Mouse (Mus musculus) lung, postnatal 36 days (tissue): ENCODE results near the gene Rasgrf2.

Experiments used
- DNase-seq: peaks from one replicate; pipeline ENCODE4 v3.0.0; 2022; ENCODE audit warnings: mixed read lengths

The Rasgrf2 gene

GRCm38 (mm10) chr13:92041584-92042563 is 89.6 kb downstream of the Rasgrf2 start:
- DNase-seq: no peak

GRCm38 (mm10) chr13:92030364-92031057 is 100.9 kb downstream of the Rasgrf2 start:
- DNase-seq: peak; percentile 30

DNA sequence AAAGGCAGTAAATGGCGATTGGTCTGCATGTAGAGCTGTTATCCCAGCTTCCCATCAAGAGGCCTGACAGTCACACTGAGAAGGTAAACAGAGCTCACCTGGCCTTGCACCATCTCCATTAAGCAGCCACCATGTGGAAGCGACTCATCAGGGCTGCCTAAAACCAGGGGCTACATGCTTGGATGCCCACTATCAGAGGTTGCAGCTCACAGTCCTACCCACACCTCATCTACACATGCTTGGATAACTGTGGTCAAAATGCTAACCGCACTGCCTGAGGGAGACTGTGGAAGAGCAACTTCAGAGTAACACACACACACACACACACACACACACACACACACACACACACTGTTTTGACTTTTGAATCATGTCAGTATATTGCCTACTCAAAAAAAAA is 101.8 kb downstream of the Rasgrf2 start:
- no peak for DNase-seq

GRCm38 (mm10) chr13:92027951-92028350 is 103.5 kb downstream of the Rasgrf2 start:
- no peak for DNase-seq

DNA sequence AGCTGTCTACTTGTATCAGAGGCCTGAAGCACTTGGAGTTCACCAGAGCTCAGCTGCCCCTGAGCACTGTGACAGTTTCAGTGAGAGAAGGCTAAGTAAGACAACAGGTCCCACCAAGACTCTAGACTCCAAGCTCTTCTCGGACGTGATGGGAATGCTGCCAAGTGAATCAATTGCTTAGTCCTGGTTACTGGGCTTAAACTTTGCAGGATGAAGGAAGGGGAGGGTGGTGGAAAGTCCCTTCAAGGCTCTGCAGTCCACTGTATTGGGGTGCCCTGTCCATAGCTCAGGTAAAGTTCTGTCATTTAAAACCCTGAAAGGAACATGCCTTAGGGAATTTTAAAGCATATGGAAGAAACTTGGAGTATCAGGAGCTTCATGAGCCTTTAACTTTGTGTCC is 104.8 kb downstream of the Rasgrf2 start:
- DNase-seq: no peak

- no peak for DNase-seq
These were observed 106.3 kb downstream of the Rasgrf2 start for GRCm38 (mm10) chr13:92025124-92025523.

GRCm38 (mm10) chr13:92022202-92022601 is 109.3 kb downstream of the Rasgrf2 start:
- DNase-seq: no peak

DNA sequence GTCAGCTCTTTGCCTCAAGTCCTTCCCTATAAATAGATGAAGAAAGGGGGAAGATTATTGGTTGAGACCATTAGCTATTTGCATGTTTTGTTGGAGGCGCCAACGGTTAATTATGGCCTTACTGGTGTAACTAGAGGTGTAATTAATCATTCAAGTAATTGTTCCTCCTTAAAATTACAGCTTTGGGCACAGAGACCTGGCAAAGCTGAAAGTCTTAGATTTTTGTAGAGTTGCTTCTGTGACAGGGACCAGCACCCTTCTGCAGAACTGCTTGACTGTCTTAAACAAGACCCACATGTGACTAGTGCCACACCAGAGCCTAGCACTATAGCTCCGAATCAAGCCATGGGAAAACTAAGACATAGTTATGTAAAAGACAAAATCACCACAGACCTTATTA is 134.5 kb downstream of the Rasgrf2 start:
- DNase-seq: no peak

- DNase-seq: no peak
These were observed 140.0 kb downstream of the Rasgrf2 start for GRCm38 (mm10) chr13:91991412-91991811.

DNA sequence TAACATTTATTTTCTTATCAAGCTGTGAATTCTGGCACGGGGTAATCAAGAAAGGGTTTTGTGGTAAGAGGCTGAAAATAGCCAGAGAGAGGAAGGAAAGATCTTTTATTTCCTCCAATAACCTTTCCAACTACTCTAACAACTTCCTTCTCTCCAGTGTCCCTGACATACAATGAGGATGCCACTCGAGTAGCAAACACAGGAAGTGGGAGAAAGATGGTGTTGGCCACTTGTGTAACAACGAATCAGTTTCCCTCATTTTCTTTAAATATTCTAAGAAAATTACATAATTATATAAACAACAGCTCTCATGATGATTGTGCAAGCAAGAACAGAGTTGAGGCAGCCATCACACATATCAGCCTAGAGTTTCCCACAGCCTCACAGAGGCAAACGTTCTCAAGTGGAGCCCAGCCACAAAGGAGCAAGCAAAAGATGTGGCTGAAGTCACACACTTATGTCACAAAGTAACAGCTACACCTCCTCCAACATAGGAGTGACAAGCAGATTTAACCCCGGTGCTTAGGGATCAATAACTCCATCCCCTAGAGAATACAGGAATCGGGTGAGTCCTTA is 140.7 kb downstream of the Rasgrf2 start:
- no peak for DNase-seq

GRCm38 (mm10) chr13:91988378-91988777 is 143.1 kb downstream of the Rasgrf2 start:
- DNase-seq: no peak

DNA sequence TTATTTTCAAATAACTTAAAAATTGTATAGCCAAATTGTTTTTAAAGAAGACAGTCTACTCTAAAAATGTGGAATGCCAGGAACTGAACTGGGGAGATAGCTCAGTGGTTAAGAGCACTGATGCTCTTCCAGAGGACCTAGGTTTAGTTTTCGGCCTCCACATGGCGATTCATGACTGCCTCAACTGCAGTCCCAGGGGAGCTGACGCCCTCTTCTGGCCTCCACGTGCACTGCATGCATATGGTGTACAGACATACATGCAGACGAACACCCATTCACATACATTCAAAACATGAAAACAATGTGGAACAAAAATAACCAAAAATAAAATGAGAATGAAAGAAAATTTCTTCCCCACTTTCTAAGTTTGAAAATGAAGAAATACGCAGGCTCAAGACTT is 144.5 kb downstream of the Rasgrf2 start:
- DNase-seq: no peak

- DNase-seq: no peak
These were observed 145.4 kb downstream of the Rasgrf2 start for GRCm38 (mm10) chr13:91985915-91986589.

DNA sequence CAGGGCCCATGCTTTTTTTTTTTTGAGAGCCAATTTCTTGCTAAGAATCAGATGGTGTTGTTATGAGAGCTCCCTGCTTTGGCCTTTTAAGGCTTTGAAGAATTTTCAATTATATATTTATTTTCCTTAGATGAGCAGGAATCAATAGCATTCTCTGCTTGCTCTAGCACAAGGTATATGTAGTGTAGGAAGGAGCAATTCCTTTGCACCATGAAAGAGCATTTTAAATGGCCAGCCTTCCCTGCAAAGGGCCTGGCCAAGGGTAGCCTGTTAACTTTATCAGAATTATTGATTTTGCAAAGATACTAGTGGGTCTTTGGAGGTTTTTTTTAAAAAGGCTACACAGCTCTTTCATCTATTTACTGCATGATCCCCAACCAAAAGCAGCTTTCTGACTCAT is 146.4 kb downstream of the Rasgrf2 start:
- DNase-seq: no peak

GRCm38 (mm10) chr13:91982080-91982479 is 149.4 kb downstream of the Rasgrf2 start:
- no peak for DNase-seq

GRCm38 (mm10) chr13:91981414-91981813 is 150.0 kb downstream of the Rasgrf2 start:
- no peak for DNase-seq

DNA sequence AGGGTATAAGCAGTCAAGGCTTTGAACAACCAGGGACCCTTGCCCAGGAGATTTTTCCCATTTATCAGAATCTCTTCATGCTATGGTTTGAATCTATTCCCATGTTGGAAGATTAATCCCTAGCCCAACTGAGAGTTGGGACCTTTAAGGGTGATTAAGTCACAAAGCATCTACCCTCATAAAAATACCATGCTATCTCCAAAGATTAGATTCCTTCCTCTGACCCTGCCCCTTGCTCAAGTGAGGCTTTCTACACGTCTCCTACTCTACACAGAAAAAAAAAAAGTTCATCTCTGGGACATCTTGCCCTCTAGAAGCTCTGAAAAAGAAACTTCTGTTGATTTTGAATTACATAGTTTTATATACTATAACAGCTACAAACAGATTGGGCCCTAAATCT is 154.5 kb downstream of the Rasgrf2 start:
- no peak for DNase-seq

DNA sequence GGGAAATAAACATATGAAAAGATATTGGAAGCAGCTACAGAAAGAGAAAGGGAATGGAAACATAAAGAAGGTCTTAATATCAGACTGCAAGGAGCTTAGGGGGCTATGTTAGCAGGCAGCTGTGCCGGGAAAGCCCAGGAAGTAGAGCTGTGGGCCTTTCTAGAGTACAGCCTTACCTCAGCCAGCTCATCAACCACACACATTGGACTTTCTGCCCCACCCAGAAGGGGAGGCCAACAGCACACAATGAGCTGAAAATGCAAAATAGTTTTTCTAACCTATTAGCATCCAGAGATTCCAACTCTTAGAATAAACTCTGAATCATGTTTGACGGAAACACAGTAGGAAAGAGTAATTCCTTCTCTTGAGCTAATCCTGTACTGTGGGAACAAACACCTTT is 154.9 kb downstream of the Rasgrf2 start:
- no peak for DNase-seq

GRCm38 (mm10) chr13:91974154-91974553 is 157.3 kb downstream of the Rasgrf2 start:
- DNase-seq: peak; percentile 17

DNA sequence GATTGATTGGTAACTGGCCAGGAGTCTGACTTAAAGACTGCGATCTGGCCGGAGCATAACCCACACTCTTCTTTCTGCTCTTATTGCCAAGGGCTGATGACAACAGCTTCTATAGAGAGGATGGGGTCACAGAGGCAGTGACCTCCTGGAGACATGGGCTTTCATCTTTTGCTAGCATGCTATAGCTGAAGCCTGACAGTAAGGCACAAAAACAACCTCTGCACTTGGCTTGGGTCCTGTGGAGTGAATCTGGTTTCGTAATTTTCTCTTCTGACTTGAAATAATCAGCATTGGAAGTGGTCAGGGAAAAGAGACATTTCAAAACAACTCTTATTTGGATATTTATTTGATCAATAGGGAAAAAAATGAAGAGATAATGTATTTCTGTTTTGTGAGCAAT is 160.2 kb downstream of the Rasgrf2 start:
- DNase-seq: no peak

- no peak for DNase-seq
These were observed 175.0 kb downstream of the Rasgrf2 start for GRCm38 (mm10) chr13:91956474-91956873.

DNA sequence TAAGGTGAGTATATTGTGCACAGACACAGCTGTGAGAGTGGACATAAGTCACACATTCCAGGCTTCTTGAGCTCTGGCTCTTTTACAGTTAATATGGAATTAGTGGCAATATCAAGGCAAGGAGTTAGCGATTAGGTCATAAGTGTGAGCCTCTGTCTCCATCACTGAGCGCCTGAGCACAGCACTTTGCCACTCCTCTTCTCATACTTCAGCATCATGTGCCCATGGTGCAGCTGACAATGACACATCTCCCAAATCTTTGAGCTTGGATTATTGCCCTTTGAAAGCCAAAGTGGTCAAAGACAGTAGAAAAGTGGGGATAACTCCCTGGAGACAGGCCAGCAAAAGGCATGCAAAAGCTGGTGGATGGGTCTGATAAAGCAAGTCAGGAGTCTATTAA is 175.8 kb downstream of the Rasgrf2 start:
- no peak for DNase-seq

- no peak for DNase-seq
These were observed 176.3 kb downstream of the Rasgrf2 start for GRCm38 (mm10) chr13:91955175-91955574.
